Mouse (Mus musculus) embryonic facial prominence, embryonic 13.5 days (tissue): ENCODE results near the gene Gm47429. TPM values are rescaled to one million over a fixed set of nuclear protein-coding genes. Genes with fewer than 3 reads are reported as not detected.
A peak's percentile ranks its signal among the peaks of the same experiment; 100 is the strongest.

Source experiments
- ATAC-seq: fragments of 200-750 bp; cut with Nextera tagmentation; 2 replicates; pipeline ENCODE4 v1.8.0; 2017; ENCODE audit warnings: low read depth; ENCODE audit not compliant: insufficient number of reproducible peaks, insufficient read depth, low FRiP score, low TSS enrichment
- H3K27ac ChIP-seq: fragments of 300-500 bp; sonication (generic); 2 replicates; pipeline ENCODE4 v1.5.1; 2015; ENCODE audit warnings: moderate library complexity, mild to moderate bottlenecking, inconsistent platforms
- H3K27me3 ChIP-seq: fragments of 300-500 bp; sonication (generic); 2 replicates; pipeline ENCODE4 v1.6.1; 2015; ENCODE audit warnings: mild to moderate bottlenecking, inconsistent platforms
- H3K36me3 ChIP-seq: fragments of 300-500 bp; sonication (generic); 2 replicates; pipeline ENCODE4 v1.6.1; 2015; ENCODE audit warnings: mild to moderate bottlenecking, inconsistent platforms
- H3K4me1 ChIP-seq: fragments of 300-500 bp; sonication (generic); 2 replicates; pipeline ENCODE4 v1.6.1; 2015; ENCODE audit warnings: inconsistent platforms
- H3K4me2 ChIP-seq: fragments of 300-500 bp; sonication (generic); 2 replicates; pipeline ENCODE4 v1.6.1; 2015; ENCODE audit warnings: moderate library complexity, mild to moderate bottlenecking, inconsistent platforms
- H3K4me3 ChIP-seq: fragments of 300-500 bp; sonication (generic); 2 replicates; pipeline ENCODE4 v1.5.1; 2015; ENCODE audit warnings: mild to moderate bottlenecking, inconsistent platforms
- H3K9ac ChIP-seq: fragments of 300-500 bp; sonication (generic); 2 replicates; pipeline ENCODE4 v1.6.1; 2015; ENCODE audit warnings: mild to moderate bottlenecking, inconsistent platforms
- H3K9me3 ChIP-seq: fragments of 300-500 bp; sonication (generic); 2 replicates; pipeline ENCODE4 v1.6.1; 2016; ENCODE audit warnings: inconsistent platforms
- WGBS: fragments of 180-500 bp; shearing (Covaris S2); methylation state at CpG from one replicate; pipeline ENCODE4 v1.1.7; 2015; ENCODE audit warnings: mixed read lengths; 5-methylcytosine and 5-hydroxymethylcytosine counted together
- polyA plus RNA-seq: library from polyadenylated mRNA; unstranded; fragments of >200 nt; fragmentation: Nextera tagmentation; extraction: Ambion mirVana; gene quantifications from 2 replicates; pipeline ENCODE4 v1.2.1, GENCODE M21; 2015

Gene Gm47429
- polyA plus RNA-seq, 1 experiment from 2014 or later, result not detected

DNA sequence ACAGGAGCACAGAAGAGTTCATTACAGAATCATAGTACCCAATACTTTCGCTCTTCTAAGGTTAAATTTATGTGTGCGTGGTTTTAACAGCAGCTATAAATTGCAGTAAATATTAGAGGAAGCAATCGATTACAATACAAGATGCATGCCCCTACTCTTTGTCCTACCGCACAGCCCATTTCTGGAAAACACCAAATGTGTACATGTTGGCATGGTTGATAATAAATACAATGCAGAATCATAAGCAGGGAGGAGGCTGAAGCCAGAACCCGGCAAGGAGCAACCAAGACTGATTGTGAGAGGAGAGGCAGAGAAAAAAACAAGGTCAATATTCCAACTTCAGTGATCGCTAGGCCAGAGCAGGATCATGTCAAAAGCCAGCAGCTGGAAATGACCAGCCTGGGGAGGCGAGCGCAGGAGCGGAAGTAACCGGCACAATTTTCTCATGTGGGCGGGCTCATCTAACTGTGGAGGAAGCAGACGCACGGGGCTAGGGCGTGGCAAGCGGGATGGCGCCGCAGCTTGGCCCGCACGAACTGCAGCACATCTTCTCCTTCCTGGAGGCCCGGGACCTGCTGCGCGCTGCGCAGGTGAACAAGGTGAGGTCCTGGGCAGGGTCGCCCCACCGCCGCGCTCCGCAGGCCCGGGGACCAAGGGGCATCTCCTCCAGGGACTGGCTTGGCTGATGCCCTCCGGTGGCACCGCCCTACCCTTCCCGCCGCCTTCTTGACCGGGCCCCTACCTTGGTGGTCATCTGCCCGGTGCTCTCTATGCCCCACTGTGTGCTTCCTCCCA lies 26.1 kb downstream of the Gm47429 start, which contains the start of gene Fbxw17:
Gene Fbxw17 (plus strand): TSS at position 476 of the 795 bp plus-strand sequence.
- Histone ChIP-seq H3K4me3 (peak within 1 kb of the TSS; percentile 84), H3K9ac (peak within 1 kb of the TSS; percentile 92), H3K4me2 (peak within 1 kb of the TSS; percentile 61), H3K27me3 (no peaks in the 10 kb centered on the region), H3K36me3 (peaks cover 20% of the 10 kb centered on the region), H3K27ac (peak within 1 kb of the TSS; percentile 28; the same call in 1 of the 2 replicates), H3K9me3 (no peaks in the 10 kb centered on the region), H3K4me1 (peaks cover 11% of the 10 kb centered on the region)
- peak; percentile 86 for ATAC-seq
- 11% methylated on average over 35 of the region's 35 CpGs for WGBS

Other genes with a start within 250 kb of the Gm47429 start
- gene Gm906, start 193.6 kb downstream of the Gm47429 start, polyA plus RNA-seq, result not detected in 2 replicates
- 32.6 and 40.4 TPM in 2 replicates for gene Fbxw17, start 26.0 kb downstream of the Gm47429 start, polyA plus RNA-seq
- gene Nutm2, start 23.4 kb upstream of the Gm47429 start, polyA plus RNA-seq, result not detected in 2 replicates
- not detected in 2 replicates for gene Gm904, start 199.3 kb upstream of the Gm47429 start, polyA plus RNA-seq